Mouse (Mus musculus) Muller cell, postnatal 12 days (primary cell): ENCODE measurements around the gene Nf2.
"Not testable (repeated sequence)": the region's sequence is repeated elsewhere in the genome, so short reads cannot be mapped to it uniquely, and the experiment has no call there.

Experiments used
- DNase-seq: peaks from one replicate; pipeline ENCODE4 v3.0.0-alpha.2; 2015; ENCODE audit errors: inconsistent ontology term

The Nf2 gene

GRCm38 (mm10) chr11:4837342-4837741 lies 12.0 kb downstream of the Nf2 start:
- DNase-seq = no peak

- DNase-seq = peak; percentile 60
These were observed 12.6 kb downstream of the Nf2 start for GRCm38 (mm10) chr11:4836755-4837154.

DNA sequence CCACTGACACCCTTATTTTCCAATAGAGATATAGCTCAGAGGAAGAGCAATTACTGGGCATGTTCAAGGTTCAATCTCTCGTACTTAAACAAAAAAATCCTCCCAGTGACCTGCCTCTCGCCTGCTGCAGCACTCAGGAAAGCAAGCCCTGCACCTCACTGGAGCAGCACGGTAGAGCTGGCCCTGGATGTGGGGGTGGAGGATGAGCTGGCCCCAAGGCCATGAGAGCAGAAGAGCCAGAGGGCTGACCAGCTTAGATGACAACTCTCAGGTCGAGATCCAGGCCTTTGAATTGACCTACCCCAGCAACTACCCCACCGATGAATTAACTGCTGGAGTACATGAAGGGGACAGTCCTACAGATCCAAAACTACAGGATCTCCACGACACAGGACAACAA lies 13.9 kb downstream of the Nf2 start:
- no peak for DNase-seq

- no peak for DNase-seq
These were observed 15.9 kb downstream of the Nf2 start for GRCm38 (mm10) chr11:4833295-4833939.

DNA sequence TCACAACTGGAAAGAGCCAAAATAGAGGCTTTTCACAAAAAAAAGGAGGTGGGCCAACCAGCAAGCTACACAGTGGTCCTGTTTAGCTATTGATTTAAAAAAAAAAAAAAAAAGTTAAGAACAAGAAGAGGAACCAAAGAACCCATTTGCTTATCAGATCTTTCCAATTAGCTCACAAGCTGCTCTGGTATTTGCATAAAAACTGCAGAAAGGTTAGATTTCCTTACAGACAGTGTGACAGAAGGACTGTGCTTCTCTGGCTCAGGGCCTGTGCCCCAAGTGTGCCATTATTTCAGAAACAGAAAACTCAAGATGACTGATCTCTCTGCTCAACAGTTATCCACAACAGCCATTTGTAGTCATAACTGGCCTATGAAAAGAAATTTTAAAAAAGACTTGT lies 18.3 kb downstream of the Nf2 start:
- no peak for DNase-seq

DNA sequence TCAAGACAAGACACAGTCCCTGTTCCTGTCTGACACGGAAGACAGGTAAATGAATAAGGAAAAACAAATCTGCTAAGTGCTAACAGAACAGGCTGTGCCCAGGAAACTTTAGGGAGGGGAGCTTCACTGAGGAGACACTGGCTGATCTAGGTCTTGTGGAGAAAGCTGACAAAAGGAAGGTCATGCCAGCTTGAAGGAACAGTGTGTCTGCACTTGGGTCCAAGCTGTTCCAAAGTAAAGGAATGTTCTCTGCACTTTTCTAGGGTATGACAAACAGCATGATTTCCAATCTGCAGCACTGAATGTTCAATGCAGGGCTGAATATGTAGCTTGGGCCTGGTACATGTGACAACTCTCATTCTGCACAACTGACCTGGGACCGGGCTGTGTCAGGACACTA lies 21.4 kb downstream of the Nf2 start:
- no peak for DNase-seq

- no peak for DNase-seq
These were observed 22.0 kb downstream of the Nf2 start for GRCm38 (mm10) chr11:4827340-4827739.

DNA sequence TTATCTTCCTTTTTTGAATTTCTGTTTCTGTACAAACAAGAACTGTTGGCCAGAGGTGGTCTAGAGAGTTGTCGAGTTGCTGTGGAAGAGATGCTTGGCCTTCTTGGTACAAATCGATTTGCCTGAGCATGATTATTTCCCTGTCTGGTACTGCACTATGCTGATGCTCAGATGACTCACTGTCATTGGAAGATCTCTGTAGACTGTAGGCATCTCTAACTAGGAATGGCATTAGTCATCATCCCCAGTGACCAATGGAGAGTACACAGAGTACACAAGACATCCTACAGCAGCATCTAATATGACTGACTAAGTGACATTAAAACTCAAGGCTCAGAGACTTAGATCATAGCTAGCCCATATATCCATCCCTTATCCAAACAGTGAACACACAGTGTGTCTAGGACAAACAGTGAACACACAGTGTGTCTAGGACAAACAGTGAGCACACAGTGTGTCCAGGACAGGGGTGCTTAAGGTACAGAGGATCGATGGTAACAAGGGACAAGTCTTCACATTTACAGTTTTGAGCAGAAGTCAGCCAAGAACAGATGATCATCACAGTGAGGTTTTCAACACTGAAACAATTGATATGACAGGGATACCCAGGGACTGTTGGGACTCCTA lies 23.1 kb downstream of the Nf2 start:
- peak; percentile 79 for DNase-seq

- no peak for DNase-seq
These were observed 25.6 kb downstream of the Nf2 start for GRCm38 (mm10) chr11:4823655-4824312.

DNA sequence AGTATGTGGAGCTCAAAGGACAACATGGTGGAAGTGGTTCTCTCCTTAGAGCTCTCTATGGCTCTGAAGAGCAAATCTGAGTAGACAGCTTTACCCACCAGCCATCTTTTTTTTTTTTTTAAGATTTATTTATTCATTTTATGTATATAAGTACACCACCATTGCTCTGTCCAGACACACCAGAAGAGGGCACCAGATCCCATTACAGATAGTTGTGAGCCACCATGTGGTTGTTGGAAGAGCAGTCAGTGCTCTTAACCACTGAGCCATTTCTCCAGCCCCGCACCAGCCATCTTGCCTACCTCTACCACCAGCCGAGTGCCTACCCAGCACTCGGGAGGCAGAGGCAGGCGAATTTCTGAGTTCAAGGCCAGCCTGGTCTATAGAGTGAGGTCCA lies 26.9 kb downstream of the Nf2 start:
- DNase-seq = not testable (repeated sequence)

DNA sequence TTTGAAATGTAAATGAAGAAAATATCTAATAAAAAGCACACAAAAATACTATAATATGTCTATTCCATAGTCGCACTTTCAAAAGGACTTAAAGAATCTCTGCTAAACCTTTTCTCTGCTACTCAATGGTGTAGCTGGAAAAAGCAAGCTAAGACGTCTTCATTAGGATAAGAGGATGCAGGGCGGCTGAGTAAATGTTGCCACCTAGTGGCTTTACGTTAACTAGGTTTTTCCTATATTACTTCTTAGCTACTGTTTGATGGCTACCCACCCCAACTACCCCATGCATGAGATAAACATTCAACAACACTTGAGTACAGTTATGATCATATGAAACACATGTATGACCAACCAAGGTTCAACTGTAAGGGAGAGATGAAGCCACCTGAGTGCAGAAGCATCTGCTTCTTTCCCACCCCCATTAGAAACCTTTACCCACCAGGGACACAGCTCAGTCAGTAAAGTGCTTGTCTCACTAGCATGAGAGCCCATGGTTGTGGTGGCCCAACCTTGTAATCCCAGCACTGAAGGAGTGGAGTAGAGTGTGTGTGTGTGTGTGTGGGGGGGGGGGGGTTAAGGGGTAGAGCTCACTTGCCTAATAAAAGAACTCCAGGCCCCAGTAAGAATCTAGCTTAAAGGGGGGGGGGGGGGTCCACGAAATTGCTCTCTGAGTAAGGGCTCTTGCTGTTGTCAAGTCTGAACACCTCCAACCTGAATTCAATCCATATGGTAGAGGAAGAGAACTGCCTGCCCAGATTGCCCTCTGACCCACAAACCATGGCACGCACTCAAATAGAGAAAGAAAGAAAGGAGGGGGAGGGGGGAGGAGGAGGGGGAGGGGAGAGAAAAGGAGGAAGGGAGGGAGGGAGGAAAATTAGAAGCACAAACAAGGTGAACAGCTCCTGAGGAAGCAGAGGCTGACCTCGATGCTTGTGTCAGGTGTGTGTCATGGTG lies 27.6 kb downstream of the Nf2 start:
- peak; percentile 54 for DNase-seq

GRCm38 (mm10) chr11:4814507-4815450 lies 34.6 kb downstream of the Nf2 start:
- no peak for DNase-seq

GRCm38 (mm10) chr11:4808311-4808710 lies 41.0 kb downstream of the Nf2 start:
- no peak for DNase-seq

DNA sequence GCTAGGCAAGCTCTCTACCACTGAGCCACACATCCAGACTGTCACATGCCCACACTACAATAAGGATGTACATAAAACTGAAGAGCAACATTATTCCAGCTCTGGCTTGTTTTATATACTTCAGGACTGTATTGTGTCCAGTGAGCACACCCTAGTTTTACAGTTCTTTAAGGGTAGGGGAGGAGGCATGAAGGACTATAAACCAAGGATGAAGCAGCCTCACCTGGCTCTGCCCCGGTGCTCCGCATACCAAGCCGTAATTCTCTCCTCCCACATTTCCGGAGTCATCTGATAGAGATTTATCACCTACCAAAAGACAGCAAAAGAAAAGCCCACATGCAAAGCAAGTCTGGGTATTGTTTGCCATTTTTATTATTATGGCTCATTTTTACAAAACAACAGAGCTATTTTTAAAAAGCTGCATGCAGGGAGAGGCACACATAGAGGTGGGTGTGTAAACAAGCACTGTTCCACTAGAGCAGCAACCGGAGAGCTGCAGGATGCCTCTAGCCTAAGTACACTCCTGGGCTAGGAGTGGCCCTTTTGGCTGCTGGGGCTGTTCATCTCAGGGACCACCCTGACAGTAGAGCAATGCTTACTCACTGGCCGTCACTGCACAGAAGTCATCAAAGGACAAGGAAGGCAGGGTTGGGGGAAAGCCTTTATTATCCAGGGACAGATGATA lies 43.2 kb downstream of the Nf2 start:
- DNase-seq = no peak

- no peak for DNase-seq
These were observed 44.3 kb downstream of the Nf2 start for GRCm38 (mm10) chr11:4804921-4805562.

GRCm38 (mm10) chr11:4803951-4804350 lies 45.4 kb downstream of the Nf2 start:
- DNase-seq = no peak

DNA sequence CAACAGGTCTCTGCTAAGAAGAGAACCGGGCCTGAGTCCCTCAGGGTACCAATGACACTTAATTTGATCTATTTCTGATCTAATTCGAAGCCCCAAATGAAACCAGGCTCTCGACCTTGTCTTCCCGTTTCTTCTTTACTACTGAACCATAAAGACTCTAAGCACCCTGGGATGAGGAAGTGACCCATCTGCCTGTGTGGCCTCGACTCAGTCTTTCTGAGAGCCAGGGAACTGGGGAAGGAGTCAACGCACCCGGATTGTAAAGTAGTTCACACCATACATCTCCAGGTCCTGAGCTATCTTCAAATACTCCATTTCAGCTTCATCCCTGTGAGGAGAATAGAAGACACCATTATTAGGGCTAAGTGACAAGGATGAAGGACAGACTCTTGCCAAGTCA lies 45.9 kb downstream of the Nf2 start:
- DNase-seq = no peak

DNA sequence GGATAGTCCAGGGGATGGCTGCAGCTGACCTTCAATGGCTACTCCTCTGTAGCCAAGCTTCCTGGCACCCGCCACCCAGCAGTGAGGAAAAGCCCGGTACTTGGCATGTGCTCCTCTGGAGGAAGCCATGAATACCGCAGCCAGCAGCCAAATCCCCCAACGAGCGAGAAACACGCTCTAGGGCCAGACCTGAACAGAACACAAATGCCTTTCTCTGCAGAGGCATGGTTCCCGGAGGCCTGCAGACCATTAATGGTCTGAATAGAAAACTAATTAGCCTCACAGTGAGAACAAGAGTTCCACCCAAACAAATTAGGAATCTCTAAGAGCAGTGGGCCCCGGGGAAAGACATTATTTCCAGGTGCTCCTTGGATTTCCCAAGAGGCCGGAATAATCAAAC lies 46.3 kb downstream of the Nf2 start:
- peak; percentile 87 for DNase-seq

- DNase-seq = not testable (repeated sequence)
These were observed 46.9 kb downstream of the Nf2 start for GRCm38 (mm10) chr11:4802401-4802800.

GRCm38 (mm10) chr11:4800654-4801053 lies 48.7 kb downstream of the Nf2 start:
- DNase-seq = no peak
